Mouse (Mus musculus) stomach, postnatal 0 days (tissue): ENCODE measurements around the gene Ulk4. TPM values are rescaled to one million over a fixed set of nuclear protein-coding genes. Genes with fewer than 3 reads are reported as not detected.

Source experiments
- ATAC-seq: fragments of 200-750 bp; cut with Nextera tagmentation; 2 replicates; pipeline ENCODE4 v1.8.0; 2017; ENCODE audit not compliant: low FRiP score, low TSS enrichment
- DNase-seq: peaks from one replicate; pipeline ENCODE4 v3.0.0-alpha.2; 2016; ENCODE audit warnings: low spot score
- H3K27ac ChIP-seq: fragments of 300-500 bp; sonication (generic); replicated peaks from 2 replicates; pipeline ENCODE4 v1.5.1; 2014; ENCODE audit warnings: mild to moderate bottlenecking, control low read depth
- H3K27me3 ChIP-seq: fragments of 300-500 bp; sonication (generic); 2 replicates; pipeline ENCODE4 v1.6.1; 2014; ENCODE audit warnings: low read length; ENCODE audit not compliant: control insufficient read depth, insufficient read depth
- H3K36me3 ChIP-seq: fragments of 300-500 bp; sonication (generic); 2 replicates; pipeline ENCODE4 v1.6.1; 2014; ENCODE audit warnings: low read length, mixed read lengths; ENCODE audit not compliant: control insufficient read depth, insufficient read depth
- H3K4me1 ChIP-seq: fragments of 300-500 bp; sonication (generic); replicated peaks from 2 replicates; pipeline ENCODE4 v1.6.1; 2014; ENCODE audit warnings: antibody characterized with exemption; ENCODE audit not compliant: control insufficient read depth, insufficient read depth
- H3K4me2 ChIP-seq: fragments of 300-500 bp; sonication (generic); replicated peaks from 2 replicates; pipeline ENCODE4 v1.6.1; 2014; ENCODE audit warnings: low read depth, mild to moderate bottlenecking, control low read depth, moderate library complexity
- H3K4me3 ChIP-seq: fragments of 300-500 bp; sonication (generic); 2 replicates; pipeline ENCODE4 v1.5.1; 2014; ENCODE audit warnings: low read depth, low read length, control low read depth
- H3K9ac ChIP-seq: fragments of 300-500 bp; sonication (generic); 2 replicates; pipeline ENCODE4 v1.6.1; 2014; ENCODE audit warnings: mild to moderate bottlenecking, low read length, control low read depth, mixed read lengths
- H3K9me3 ChIP-seq: fragments of 300-500 bp; sonication (generic); 2 replicates; pipeline ENCODE4 v1.6.1; 2016; ENCODE audit warnings: low read length; ENCODE audit not compliant: control insufficient read depth
- CTCF ChIP-seq: IDR thresholded peaks from 2 replicates; pipeline ENCODE4 v1.5.1; 2016; ENCODE audit warnings: antibody characterized with exemption, low read depth, mild to moderate bottlenecking, moderate library complexity
- EP300 ChIP-seq: optimal IDR thresholded peaks from 2 replicates; pipeline ENCODE3; 2016; ENCODE audit warnings: antibody characterized with exemption
- WGBS: fragments of 180-500 bp; shearing (Covaris S2); extraction: QIAGEN DNeasy Blood & Tissue Kit; methylation state at CpG from one replicate; pipeline ENCODE4 v1.1.7; 2014; 5-methylcytosine and 5-hydroxymethylcytosine counted together
- polyA plus RNA-seq: library from polyadenylated mRNA; unstranded; fragments of >200 nt; fragmentation: Nextera tagmentation; extraction: Ambion mirVana; gene quantifications from 2 replicates; pipeline ENCODE4 v1.2.1, GENCODE M21; 2015

The Ulk4 gene
- polyA plus RNA-seq, 1 experiment from 2014 or later: 73.3 TPM

GRCm38 (mm10) chr9:120936351-120936750 is 340.6 kb downstream of the Ulk4 start:
- Histone ChIP-seq H3K4me2 (peak overlapping the region; percentile 77), H3K27me3 (no peaks in the 10 kb centered on the region), H3K36me3 (no peaks in the 10 kb centered on the region; the same call in 1 of the 2 replicates), H3K9me3 (no peaks in the 10 kb centered on the region), H3K4me3 (peak overlapping the region; percentile 82), H3K9ac (0 out of 2 replicates have a peak overlapping the region, but pooled peaks have one; percentile 18), H3K4me1 (peaks cover 16% of the 10 kb centered on the region), H3K27ac (no peak overlapping the region)
- ATAC-seq (no peak), DNase-seq (peak; percentile 81)
- TF ChIP-seq EP300 (no peak), CTCF (peak; percentile 85)
- WGBS: 8% methylated on average over 8 of the region's 8 CpGs

GRCm38 (mm10) chr9:120935634-120935922 is 341.4 kb downstream of the Ulk4 start:
- Histone ChIP-seq H3K4me3 (peak overlapping the region; percentile 82), H3K9ac (peak overlapping the region; percentile 98), H3K9me3 (no peaks in the 10 kb centered on the region), H3K36me3 (no peaks in the 10 kb centered on the region; the same call in 1 of the 2 replicates), H3K4me1 (peaks cover 16% of the 10 kb centered on the region), H3K4me2 (peak overlapping the region; percentile 77), H3K27me3 (no peaks in the 10 kb centered on the region), H3K27ac (peak overlapping the region; percentile 97; the same call in 1 of the 2 replicates)
- ATAC-seq (no peak), DNase-seq (peak; percentile 38)
- 5% methylated on average over 4 of the region's 4 CpGs for WGBS
- TF ChIP-seq EP300 (no peak), CTCF (no peak)

GRCm38 (mm10) chr9:120934821-120935633 is 342.0 kb downstream of the Ulk4 start:
- Histone ChIP-seq H3K36me3 (no peaks in the 10 kb centered on the region; the same call in 1 of the 2 replicates), H3K9ac (peak overlapping the region; percentile 98), H3K9me3 (no peaks in the 10 kb centered on the region), H3K27ac (peak overlapping the region; percentile 97), H3K4me2 (peak overlapping the region; percentile 77), H3K4me1 (peaks cover 16% of the 10 kb centered on the region), H3K27me3 (no peaks in the 10 kb centered on the region), H3K4me3 (peak overlapping the region; percentile 82)
- WGBS: 2% methylated on average over 14 of the region's 14 CpGs
- no peak for DNase-seq
- no peak for TF ChIP-seq EP300
- no peak for TF ChIP-seq CTCF
- no peak for ATAC-seq

- H3K9ac ChIP-seq: peak overlapping the region; percentile 98
- ATAC-seq: 0 out of 2 replicates have a peak, but pooled peaks have one; percentile 9
- no peaks in the 10 kb centered on the region for H3K9me3 ChIP-seq
- no peak for TF ChIP-seq CTCF
- no peak for TF ChIP-seq EP300
- WGBS: under 1% methylated on average over 51 of the region's 57 CpGs
- H3K4me3 ChIP-seq: peak overlapping the region; percentile 82
- DNase-seq: peak; percentile 58
- no peaks in the 10 kb centered on the region for H3K27me3 ChIP-seq
- peak overlapping the region; percentile 97 for H3K27ac ChIP-seq
- peaks cover 16% of the 10 kb centered on the region for H3K4me1 ChIP-seq
- H3K36me3 ChIP-seq: no peaks in the 10 kb centered on the region
- peak overlapping the region; percentile 77 for H3K4me2 ChIP-seq
These were observed 342.9 kb downstream of the Ulk4 start for GRCm38 (mm10) chr9:120933886-120934758.

- WGBS: under 1% methylated on average over 25 of the region's 58 CpGs
- Histone ChIP-seq H3K4me3 (peak overlapping the region; percentile 82), H3K27ac (peak overlapping the region; percentile 97), H3K9me3 (no peaks in the 10 kb centered on the region), H3K9ac (peak overlapping the region; percentile 98), H3K4me1 (peaks cover 14% of the 10 kb centered on the region), H3K4me2 (peak overlapping the region; percentile 77), H3K36me3 (no peaks in the 10 kb centered on the region), H3K27me3 (no peaks in the 10 kb centered on the region)
- TF ChIP-seq EP300: no peak
- no peak for TF ChIP-seq CTCF
- ATAC-seq (no peak; the same call in 1 of the 2 replicates), DNase-seq (no peak)
These were observed 343.5 kb downstream of the Ulk4 start for GRCm38 (mm10) chr9:120933587-120933885.
